Mouse (Mus musculus) midbrain, embryonic 11.5 days (tissue): Measurements from ENCODE around the gene Fam20a. TPM values are rescaled to one million over a fixed set of nuclear protein-coding genes. Genes with fewer than 3 reads are reported as not detected.

Experiments
- ATAC-seq: fragments of 200-750 bp; cut with Nextera tagmentation; 2 replicates; pipeline ENCODE4 v1.8.0; 2017; ENCODE audit warnings: moderate TSS enrichment, moderate library complexity; ENCODE audit not compliant: low FRiP score
- DNase-seq: peaks from one replicate; pipeline ENCODE4 v3.0.0; 2015; ENCODE audit warnings: low spot score; ENCODE audit errors: missing footprints
- H3K27ac ChIP-seq: fragments of 300-500 bp; sonication (generic); 2 replicates; pipeline ENCODE4 v1.5.1; 2014; ENCODE audit warnings: low read depth, low read length
- H3K27me3 ChIP-seq: fragments of 300-500 bp; sonication (generic); 2 replicates; pipeline ENCODE4 v1.6.1; 2014; ENCODE audit warnings: mild to moderate bottlenecking, low read length, moderate library complexity, mixed read lengths; ENCODE audit not compliant: control insufficient read depth, insufficient read depth
- H3K36me3 ChIP-seq: fragments of 300-500 bp; sonication (generic); 2 replicates; pipeline ENCODE4 v1.6.1; 2014; ENCODE audit warnings: mild to moderate bottlenecking, low read length, moderate library complexity, mixed read lengths; ENCODE audit not compliant: control insufficient read depth, insufficient read depth
- H3K4me1 ChIP-seq: fragments of 300-500 bp; sonication (generic); 2 replicates; pipeline ENCODE4 v1.6.1; 2014; ENCODE audit warnings: low read length; ENCODE audit not compliant: control insufficient read depth, insufficient read depth
- H3K4me2 ChIP-seq: fragments of 300-500 bp; sonication (generic); 2 replicates; pipeline ENCODE4 v1.6.1; 2014; ENCODE audit warnings: mild to moderate bottlenecking, moderate library complexity
- H3K4me3 ChIP-seq: fragments of 300-500 bp; sonication (generic); 2 replicates; pipeline ENCODE4 v1.5.1; 2014; ENCODE audit warnings: low read depth, low read length
- H3K9ac ChIP-seq: fragments of 300-500 bp; sonication (generic); 2 replicates; pipeline ENCODE4 v1.6.1; 2014; ENCODE audit warnings: low read length
- H3K9me3 ChIP-seq: fragments of 300-500 bp; sonication (generic); 2 replicates; pipeline ENCODE4 v1.6.1; 2016; ENCODE audit warnings: low read length; ENCODE audit not compliant: control insufficient read depth
- WGBS: fragments of 180-500 bp; shearing (Covaris S2); extraction: QIAGEN DNeasy Blood & Tissue Kit; methylation state at CpG from one replicate; pipeline ENCODE4 v1.1.7; 2014; 5-methylcytosine and 5-hydroxymethylcytosine counted together
- polyA plus RNA-seq: library from polyadenylated mRNA; unstranded; fragments of >200 nt; fragmentation: Nextera tagmentation; extraction: Ambion mirVana; gene quantifications from 2 replicates; pipeline ENCODE4 v1.2.1, GENCODE M21; 2014

Fam20a gene
- polyA plus RNA-seq, 1 experiment from 2014 or later, result 1.9 TPM

DNA sequence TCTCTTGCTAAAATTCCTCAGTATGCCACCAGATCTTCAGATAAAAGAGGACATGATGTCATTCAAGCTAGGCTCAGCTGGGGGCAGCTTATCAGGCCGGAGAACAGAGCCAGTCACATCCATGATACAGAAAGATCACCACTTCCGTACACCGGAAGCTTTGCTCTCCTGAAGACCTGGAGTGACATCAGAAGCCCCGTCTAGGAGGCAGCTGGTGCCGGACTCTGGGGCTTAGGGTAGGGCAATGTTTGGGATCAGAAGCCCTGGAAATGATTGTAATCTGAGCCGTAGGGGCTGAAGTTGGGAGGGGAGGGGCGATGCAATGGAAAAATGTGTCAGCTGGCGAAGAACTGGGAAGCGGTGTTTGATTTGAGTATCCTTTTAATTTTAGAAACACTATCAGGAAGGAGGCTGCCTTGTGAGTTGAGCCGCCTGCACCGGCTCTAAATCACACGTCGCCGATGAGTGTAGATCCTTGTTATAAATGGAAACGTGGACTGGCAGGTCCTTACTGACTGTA, 99.5 kb downstream of the Fam20a start:
- no peaks in the 10 kb centered on the region for H3K27me3 ChIP-seq
- H3K36me3 ChIP-seq, result no peaks in the 10 kb centered on the region
- no peak overlapping the region for H3K4me3 ChIP-seq
- H3K4me2 ChIP-seq, result no peak overlapping the region
- H3K9me3 ChIP-seq, result no peaks in the 10 kb centered on the region
- no peak overlapping the region for H3K27ac ChIP-seq
- no peak overlapping the region for H3K9ac ChIP-seq
- WGBS, result 54% methylated on average over 15 of the region's 15 CpGs
- no peaks in the 10 kb centered on the region for H3K4me1 ChIP-seq
- ATAC-seq (no peak), DNase-seq (no peak)

DNA sequence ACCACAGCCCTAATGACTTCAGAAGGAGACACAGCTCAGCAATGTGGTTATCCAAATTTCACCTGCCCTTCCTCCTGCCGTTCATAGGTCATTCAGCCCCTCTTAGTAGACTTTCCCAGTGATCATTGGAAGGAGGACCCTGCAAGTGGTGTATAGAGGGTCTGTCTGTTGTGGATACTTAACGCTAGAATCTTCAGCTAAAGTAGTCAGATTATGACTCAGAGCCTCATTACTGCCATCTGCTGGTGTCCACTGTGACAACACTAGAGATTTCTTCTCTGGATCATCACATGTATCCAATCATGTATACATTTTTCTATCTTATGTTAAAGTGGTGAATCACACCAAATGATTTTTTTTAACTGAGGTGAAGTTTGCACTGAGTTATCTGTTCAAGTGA, 100.9 kb downstream of the Fam20a start:
- H3K27ac ChIP-seq, result no peak overlapping the region
- H3K9ac ChIP-seq, result no peak overlapping the region
- H3K36me3 ChIP-seq, result no peaks in the 10 kb centered on the region
- no peak overlapping the region for H3K4me3 ChIP-seq
- H3K9me3 ChIP-seq, result no peaks in the 10 kb centered on the region
- WGBS, result 13% methylated on average over 2 of the region's 2 CpGs
- no peak for ATAC-seq
- no peaks in the 10 kb centered on the region for H3K27me3 ChIP-seq
- no peaks in the 10 kb centered on the region for H3K4me1 ChIP-seq
- DNase-seq, result peak; percentile 93
- no peak overlapping the region for H3K4me2 ChIP-seq

DNA sequence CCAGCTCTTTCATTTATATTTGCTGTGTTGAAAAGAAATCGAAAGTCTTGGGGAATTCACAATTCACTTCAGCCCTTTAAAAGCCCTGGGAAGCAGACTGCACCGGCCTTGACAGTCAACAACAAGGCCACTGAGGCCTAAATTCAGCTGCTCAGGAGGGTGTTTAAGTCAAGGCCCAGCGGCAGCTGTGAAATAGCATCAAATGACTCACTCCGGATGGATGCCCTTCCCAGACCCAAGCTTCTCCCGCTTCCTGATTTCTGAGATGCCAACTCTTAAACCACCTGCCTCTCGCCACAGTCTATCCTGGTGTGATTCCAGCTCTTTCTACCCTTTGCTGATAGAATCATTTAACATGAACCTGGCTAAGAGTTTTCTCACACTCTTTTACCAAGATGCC, 101.7 kb downstream of the Fam20a start:
- Histone ChIP-seq H3K9ac (no peak overlapping the region), H3K9me3 (no peaks in the 10 kb centered on the region), H3K4me1 (no peaks in the 10 kb centered on the region), H3K27me3 (no peaks in the 10 kb centered on the region), H3K4me3 (no peak overlapping the region), H3K36me3 (no peaks in the 10 kb centered on the region), H3K4me2 (no peak overlapping the region), H3K27ac (no peak overlapping the region)
- ATAC-seq (no peak), DNase-seq (no peak)
- WGBS, result 82% methylated on average over 6 of the region's 6 CpGs

Other genes starting within 250 kb of the Fam20a start
- 2.9 and 4.7 TPM in 2 replicates for gene Arsg, start 248.9 kb downstream of the Fam20a start, polyA plus RNA-seq
- 3.6 TPM in 2 replicates for gene Slc16a6, start 248.7 kb downstream of the Fam20a start, polyA plus RNA-seq
- 11.1 and 12.4 TPM in 2 replicates for gene Wipi1, start 110.3 kb downstream of the Fam20a start, polyA plus RNA-seq
- gene Prkar1a, start 72.9 kb downstream of the Fam20a start, polyA plus RNA-seq, result 435 and 478 TPM in 2 replicates
- not detected in 2 replicates for gene 1700012B07Rik, start 105.8 kb upstream of the Fam20a start, polyA plus RNA-seq